Mouse (Mus musculus): Measurements from ENCODE around the gene Fgfr2. TPM values are rescaled to one million over a fixed set of nuclear protein-coding genes. Genes with fewer than 3 reads are reported as not detected.

Fgfr2 gene
- polyA plus RNA-seq, 1 experiment, result 14.7 TPM

- Histone ChIP-seq H3K4me1 (ENCODE audit: control insufficient read depth, insufficient read depth, insufficient read length, low read length) (no peaks in the 10 kb centered on the region), H3K4me3 (ENCODE audit: low read depth, low read length) (no peak overlapping the region), H3K36me3 (ENCODE audit: control insufficient read depth, insufficient read depth, low read length) (no peaks in the 10 kb centered on the region), H3K27ac (ENCODE audit: insufficient read depth, low read depth, low read length) (no peak overlapping the region), H3K27me3 (ENCODE audit: control insufficient read depth, insufficient read depth, low read length) (no peaks in the 10 kb centered on the region)
- WGBS, result 71% methylated on average over 9 of the region's 9 CpGs
- TF ChIP-seq CTCF (IDR thresholded peaks at IDR 0.05; ENCODE audit: extremely low read depth, insufficient read length, insufficient replicate concordance, low read depth, low read length), result no peak
- TF ChIP-seq POLR2A (IDR thresholded peaks at IDR 0.05; ENCODE audit: low read depth, low read length), result no peak
These were observed 636.6 kb downstream of the Fgfr2 start for GRCm38 (mm10) chr7:132486403-132487178.

GRCm38 (mm10) chr7:132484424-132484823, 638.7 kb downstream of the Fgfr2 start:
- Histone ChIP-seq H3K36me3 (ENCODE audit: control insufficient read depth, insufficient read depth, low read length) (no peaks in the 10 kb centered on the region), H3K27me3 (ENCODE audit: control insufficient read depth, insufficient read depth, low read length) (no peaks in the 10 kb centered on the region), H3K4me3 (ENCODE audit: low read depth, low read length) (no peak overlapping the region), H3K27ac (ENCODE audit: insufficient read depth, low read depth, low read length) (no peak overlapping the region), H3K4me1 (ENCODE audit: control insufficient read depth, insufficient read depth, insufficient read length, low read length) (no peaks in the 10 kb centered on the region)
- WGBS, result 32% methylated on average over 5 of the region's 5 CpGs
- TF ChIP-seq CTCF (IDR thresholded peaks at IDR 0.05; ENCODE audit: extremely low read depth, insufficient read length, insufficient replicate concordance, low read depth, low read length) (no peak), POLR2A (IDR thresholded peaks at IDR 0.05; ENCODE audit: low read depth, low read length) (no peak)

- Histone ChIP-seq H3K36me3 (ENCODE audit: control insufficient read depth, insufficient read depth, low read length) (no peaks in the 10 kb centered on the region), H3K27me3 (ENCODE audit: control insufficient read depth, insufficient read depth, low read length) (no peaks in the 10 kb centered on the region), H3K4me3 (ENCODE audit: low read depth, low read length) (no peak overlapping the region), H3K27ac (ENCODE audit: insufficient read depth, low read depth, low read length) (no peak overlapping the region), H3K4me1 (ENCODE audit: control insufficient read depth, insufficient read depth, insufficient read length, low read length) (no peaks in the 10 kb centered on the region)
- WGBS, result 30% methylated on average over 4 of the region's 4 CpGs
- TF ChIP-seq POLR2A (IDR thresholded peaks at IDR 0.05; ENCODE audit: low read depth, low read length), result no peak
These were observed 642.3 kb downstream of the Fgfr2 start for GRCm38 (mm10) chr7:132480696-132481306.

DNA sequence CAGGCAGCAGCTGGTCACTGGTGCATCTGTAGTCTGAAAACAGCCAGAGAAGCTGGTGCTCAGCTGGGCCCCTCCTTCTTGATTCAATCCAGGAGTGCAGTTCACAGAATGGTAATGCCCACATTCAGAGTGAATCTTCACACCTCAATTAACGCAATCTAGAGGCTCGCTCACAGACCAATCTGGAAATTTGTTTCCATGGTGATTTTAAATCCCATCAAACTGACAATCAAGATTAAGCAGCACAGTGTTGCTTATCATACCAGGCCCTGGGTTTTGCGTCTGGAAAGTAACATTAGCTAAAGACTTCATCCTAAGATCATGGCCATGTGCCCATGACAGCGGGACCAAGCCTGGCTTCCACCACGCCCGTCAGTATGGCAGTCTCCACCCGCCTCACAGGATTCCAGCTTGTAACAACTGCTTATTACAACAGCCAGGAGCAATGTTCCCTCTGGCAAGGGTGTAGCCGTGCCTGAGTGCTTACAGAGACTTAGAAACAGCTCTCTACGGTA, 644.8 kb downstream of the Fgfr2 start:
- no peaks in the 10 kb centered on the region for H3K27me3 ChIP-seq (ENCODE audit: control insufficient read depth, insufficient read depth, low read length)
- no peak overlapping the region for H3K27ac ChIP-seq (ENCODE audit: insufficient read depth, low read depth, low read length)
- WGBS, result 63% methylated on average over 9 of the region's 9 CpGs
- TF ChIP-seq CTCF (IDR thresholded peaks at IDR 0.05; ENCODE audit: extremely low read depth, insufficient read length, insufficient replicate concordance, low read depth, low read length) (no peak), POLR2A (IDR thresholded peaks at IDR 0.05; ENCODE audit: low read depth, low read length) (no peak)
- H3K4me3 ChIP-seq (ENCODE audit: low read depth, low read length), result no peak overlapping the region
- no peaks in the 10 kb centered on the region for H3K4me1 ChIP-seq (ENCODE audit: control insufficient read depth, insufficient read depth, insufficient read length, low read length)
- no peaks in the 10 kb centered on the region for H3K36me3 ChIP-seq (ENCODE audit: control insufficient read depth, insufficient read depth, low read length)

GRCm38 (mm10) chr7:132477753-132478152, 645.4 kb downstream of the Fgfr2 start:
- Histone ChIP-seq H3K36me3 (ENCODE audit: control insufficient read depth, insufficient read depth, low read length) (no peaks in the 10 kb centered on the region), H3K4me3 (ENCODE audit: low read depth, low read length) (no peak overlapping the region), H3K27ac (ENCODE audit: insufficient read depth, low read depth, low read length) (no peak overlapping the region), H3K4me1 (ENCODE audit: control insufficient read depth, insufficient read depth, insufficient read length, low read length) (no peaks in the 10 kb centered on the region), H3K27me3 (ENCODE audit: control insufficient read depth, insufficient read depth, low read length) (no peaks in the 10 kb centered on the region)
- TF ChIP-seq POLR2A (IDR thresholded peaks at IDR 0.05; ENCODE audit: low read depth, low read length), result no peak
- TF ChIP-seq CTCF (IDR thresholded peaks at IDR 0.05; ENCODE audit: extremely low read depth, insufficient read length, insufficient replicate concordance, low read depth, low read length), result no peak
- WGBS, result 65% methylated on average over 3 of the region's 3 CpGs

DNA sequence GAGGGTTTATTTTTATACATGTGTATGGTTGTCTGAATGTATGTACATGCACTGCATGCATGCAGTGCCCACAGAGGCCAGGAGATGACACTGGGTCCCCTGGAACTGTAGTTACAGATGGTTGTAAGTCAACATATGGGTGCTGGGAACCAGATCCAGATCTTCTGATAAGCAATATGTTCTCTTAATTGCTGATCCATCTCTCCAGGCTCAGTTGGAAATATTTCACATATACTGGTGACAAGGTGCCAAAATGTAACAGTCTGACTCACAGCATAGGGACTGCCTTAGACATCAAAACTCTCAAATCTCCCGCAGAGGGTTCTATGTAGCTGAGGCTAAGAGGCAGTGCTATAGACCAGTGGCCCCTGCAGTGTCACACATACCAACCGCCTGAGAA, 646.7 kb downstream of the Fgfr2 start:
- no peaks in the 10 kb centered on the region for H3K36me3 ChIP-seq (ENCODE audit: control insufficient read depth, insufficient read depth, low read length)
- WGBS, result 91% methylated on average over 2 of the region's 2 CpGs
- H3K4me1 ChIP-seq (ENCODE audit: control insufficient read depth, insufficient read depth, insufficient read length, low read length), result no peaks in the 10 kb centered on the region
- no peak for TF ChIP-seq CTCF (IDR thresholded peaks at IDR 0.05; ENCODE audit: extremely low read depth, insufficient read length, insufficient replicate concordance, low read depth, low read length)
- no peak for TF ChIP-seq POLR2A (IDR thresholded peaks at IDR 0.05; ENCODE audit: low read depth, low read length)
- H3K27me3 ChIP-seq (ENCODE audit: control insufficient read depth, insufficient read depth, low read length), result no peaks in the 10 kb centered on the region
- no peak overlapping the region for H3K27ac ChIP-seq (ENCODE audit: insufficient read depth, low read depth, low read length)
- H3K4me3 ChIP-seq (ENCODE audit: low read depth, low read length), result no peak overlapping the region

GRCm38 (mm10) chr7:132475069-132475468, 648.1 kb downstream of the Fgfr2 start:
- TF ChIP-seq CTCF (IDR thresholded peaks at IDR 0.05; ENCODE audit: extremely low read depth, insufficient read length, insufficient replicate concordance, low read depth, low read length) (peak; percentile 76; the same call in 1 of the 2 replicates), POLR2A (IDR thresholded peaks at IDR 0.05; ENCODE audit: low read depth, low read length) (no peak)
- no peaks in the 10 kb centered on the region for H3K4me1 ChIP-seq (ENCODE audit: control insufficient read depth, insufficient read depth, insufficient read length, low read length)
- 12% methylated on average over 5 of the region's 5 CpGs for WGBS

More at GRCm38 (mm10) chr7:132475069-132475468, 648.1 kb downstream of the Fgfr2 start:
- H3K36me3 ChIP-seq (ENCODE audit: control insufficient read depth, insufficient read depth, low read length), result no peaks in the 10 kb centered on the region
- no peak overlapping the region for H3K4me3 ChIP-seq (ENCODE audit: low read depth, low read length)
- H3K27ac ChIP-seq (ENCODE audit: insufficient read depth, low read depth, low read length), result no peak overlapping the region
- H3K27me3 ChIP-seq (ENCODE audit: control insufficient read depth, insufficient read depth, low read length), result no peaks in the 10 kb centered on the region

Data from small intestine, adult 2 months (tissue).